Comparison of ENCODE assay signal across 7 mouse cellular contexts in the genomic region with DNA sequence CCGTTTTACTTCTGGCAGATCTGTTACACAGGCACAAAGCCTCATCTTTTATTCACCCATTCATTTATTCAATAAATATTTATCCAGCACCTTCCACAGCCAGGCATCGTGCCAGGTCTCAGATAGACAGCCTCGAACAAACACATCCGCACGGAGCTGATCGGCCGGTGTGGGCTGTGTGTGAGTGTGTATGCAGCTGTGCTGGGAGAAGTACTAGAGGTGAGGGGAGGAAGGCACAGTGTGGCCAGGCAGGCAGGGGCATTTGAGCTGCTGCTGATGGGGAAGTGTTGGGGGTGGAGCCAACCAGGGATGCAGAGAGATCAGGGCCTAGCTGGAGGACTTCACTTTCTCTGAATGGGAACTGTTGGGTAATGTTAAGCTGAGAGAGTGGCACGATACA. TPM values are rescaled to one million over a fixed set of nuclear protein-coding genes. Genes with fewer than 3 reads are reported as not detected.
DNase-seq lines count a peak whose midpoint lies in the region; ATAC-seq lines count a peak whose summit lies in the region.

No protein-coding gene starts in this region.

- no peak overlapping the region for H3K4me2 ChIP-seq in liver, embryonic 16.5 days (ENCODE audit: low read depth, low read length)
- no peak overlapping the region for H3K4me2 ChIP-seq in midbrain, embryonic 15.5 days

- no peak overlapping the region for H3K27ac ChIP-seq in liver, embryonic 16.5 days (ENCODE audit: low read length)
- H3K27ac ChIP-seq in midbrain, embryonic 15.5 days, result peak overlapping the region; percentile 49; the same call in 1 of the 2 replicates

- peak; percentile 62 for ATAC-seq in granulocyte monocyte progenitor cell, adult 5-6 weeks (replicated peaks; ENCODE audit: poor library complexity, severe bottlenecking)
- ATAC-seq in liver, embryonic 16.5 days (ENCODE audit: low read depth), result peak; percentile 69; the same call in 1 of the 2 replicates
- peak; percentile 82 for ATAC-seq in midbrain, embryonic 15.5 days (replicated peaks)

- H3K27me3 ChIP-seq in liver, embryonic 16.5 days (ENCODE audit: control insufficient read depth, insufficient read depth, low read depth, low read length), result no peaks in the 10 kb centered on the region
- no peaks in the 10 kb centered on the region for H3K27me3 ChIP-seq in midbrain, embryonic 15.5 days (replicated peaks)

- peak; percentile 22 to 39 for DNase-seq in left cerebral cortex, postnatal 14 days (ENCODE audit: low spot score in 2 of 2)
- DNase-seq in left cerebral cortex, adult 9 months (ENCODE audit: low spot score in 2 of 2), result no peak
- no peak for DNase-seq in spleen, postnatal 14 days (ENCODE audit: low spot score in 2 of 2)
- DNase-seq in heart, postnatal 36 days, result no peak

- 45% methylated on average over 8 of the region's 8 CpGs for WGBS in liver, embryonic 16.5 days (ENCODE audit: insufficient replicate concordance)
- WGBS in midbrain, embryonic 15.5 days, result 16% methylated on average over 8 of the region's 8 CpGs

- no peaks in the 10 kb centered on the region for H3K4me1 ChIP-seq in liver, embryonic 16.5 days (ENCODE audit: control insufficient read depth, low read depth, low read length)
- peaks cover 17% of the 10 kb centered on the region for H3K4me1 ChIP-seq in midbrain, embryonic 15.5 days

- no peak overlapping the region for H3K4me3 ChIP-seq in liver, embryonic 16.5 days (ENCODE audit: low read depth, low read length)
- no peak overlapping the region for H3K4me3 ChIP-seq in midbrain, embryonic 15.5 days

- no peak overlapping the region for H3K9ac ChIP-seq in liver, embryonic 16.5 days (ENCODE audit: low read depth, low read length)
- H3K9ac ChIP-seq in midbrain, embryonic 15.5 days, result no peak overlapping the region

- H3K9me3 ChIP-seq in liver, embryonic 16.5 days (replicated peaks; ENCODE audit: control insufficient read depth, low read length), result no peaks in the 10 kb centered on the region
- no peaks in the 10 kb centered on the region for H3K9me3 ChIP-seq in midbrain, embryonic 15.5 days

- H3K36me3 ChIP-seq in liver, embryonic 16.5 days (ENCODE audit: control insufficient read depth, insufficient read depth), result no peaks in the 10 kb centered on the region
- no peaks in the 10 kb centered on the region for H3K36me3 ChIP-seq in midbrain, embryonic 15.5 days (replicated peaks)

- intact Hi-C loops in left cerebral cortex, postnatal 14 days (cut with DNase I), result no loop called here
- intact Hi-C loops in heart, postnatal 36 days (cut with DNase I), result no loop called here

RNA-seq across cellular contexts. Expression of gene Peli2, which starts 51.4 kb away (rescaled TPM):
- 10 to 100 TPM; 18.9 to 26.2 TPM for total RNA-seq in left cerebral cortex, postnatal 14 days (2021)
- 8.7 and 13.1 TPM in 2 replicates for total RNA-seq in granulocyte monocyte progenitor cell, adult 5-6 weeks (2014; fragmentation: Nextera tagmentation)
- total RNA-seq in granulocyte monocyte progenitor cell, adult 5-6 weeks (2017), result 6.3 and 9.9 TPM in 2 replicates
- 1.7 and 2.1 TPM in 2 replicates for polyA plus RNA-seq in liver, embryonic 16.5 days (2015; fragmentation: Nextera tagmentation; extraction: Ambion mirVana)
- 6.9 and 8.5 TPM in 2 replicates for polyA plus RNA-seq in midbrain, embryonic 15.5 days (2015; fragmentation: Nextera tagmentation; extraction: Ambion mirVana)
- 10 to 100 TPM; 17.1 to 22.9 TPM for total RNA-seq in heart, postnatal 36 days (2021)

Comparison
In these comparisons a context has a peak if more than half of its experiments do, and no peak if none do; other contexts are left out.
1. DNase-seq: peak in left cerebral cortex, postnatal 14 days (2 of 2); none in left cerebral cortex, adult 9 months (0 of 2), spleen, postnatal 14 days (0 of 2) and heart, postnatal 36 days (0 of 2).
2. Peak in every context shown above with its lines, with median percentiles within 50 percentile points of each other: ATAC-seq.